Mouse (Mus musculus) lung, adult 2 months (tissue): ENCODE data around the gene Cfap43.

ENCODE experiments used
- CTCF ChIP-seq: fragments of 200-500 bp; IDR thresholded peaks from 2 replicates; pipeline ENCODE4 v1.5.1; 2011; ENCODE audit warnings: mild to moderate bottlenecking, low read length, control low read depth; ENCODE audit not compliant: insufficient read depth
- POLR2A ChIP-seq: fragments of 200-500 bp; IDR thresholded peaks from 2 replicates; pipeline ENCODE4 v1.6.1; 2011; ENCODE audit warnings: low read depth, mild to moderate bottlenecking, control low read depth, low read length, borderline replicate concordance; ENCODE audit errors: extremely low read depth

DNA sequence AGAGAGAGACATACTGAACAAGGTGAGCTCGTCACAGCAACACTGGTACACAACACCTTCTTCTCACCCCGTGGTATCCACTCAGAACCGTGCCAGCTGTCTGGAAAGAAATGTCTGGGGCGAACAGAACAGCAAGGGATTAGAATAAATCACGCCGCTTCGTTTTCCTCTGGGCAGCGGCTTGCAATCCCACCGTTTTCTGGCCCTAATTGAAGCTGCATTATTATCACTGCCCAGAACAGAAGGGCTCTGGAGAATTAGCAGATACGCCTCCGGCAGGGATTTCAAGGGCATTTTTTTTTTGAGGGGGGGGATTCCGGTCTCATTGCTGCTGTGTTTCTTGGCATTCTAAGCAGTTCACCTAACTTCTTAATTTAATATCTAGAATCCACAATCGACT lies 39.1 kb upstream of the Cfap43 start:
- TF ChIP-seq POLR2A (no peak), CTCF (no peak)
